In genomic region chr12:117663637-117664036, GRCm38 (mm10) we compare ENCODE assay signal across 13 mouse cellular contexts.
DNase-seq lines count a peak whose midpoint lies in the region; ATAC-seq lines count a peak whose summit lies in the region.
"Had no signal": no experiment of that assay in that cellular context is flagged by ENCODE, and none has a peak within 500 bp of the region (broad histone marks: within the 10 kb centered on the region; RNA-seq: fewer than 3 reads in every experiment).

No protein-coding gene starts in this region.

- no peak overlapping the region for H3K4me3 ChIP-seq in hindbrain, embryonic 10.5 days
- no peak overlapping the region for H3K4me3 ChIP-seq in hindbrain, embryonic 13.5 days
- H3K4me3 ChIP-seq in heart, embryonic 12.5 days, result no peak overlapping the region
- no peak overlapping the region for H3K4me3 ChIP-seq in kidney, embryonic 16.5 days (ENCODE audit: low read length)
- H3K4me3 ChIP-seq in hindbrain, embryonic 14.5 days (replicated peaks; ENCODE audit: low read length), result no peak overlapping the region
- H3K4me3 ChIP-seq: erythroblast, embryonic 14.5 days; hindbrain, embryonic 15.5 days; stomach, embryonic 15.5 days had no signal

- intact Hi-C loops in left cerebral cortex, postnatal 36 days (cut with DNase I), result no loop called here

- H3K9me3 ChIP-seq in hindbrain, embryonic 10.5 days, result no peaks in the 10 kb centered on the region
- no peaks in the 10 kb centered on the region for H3K9me3 ChIP-seq in hindbrain, embryonic 13.5 days
- no peaks in the 10 kb centered on the region for H3K9me3 ChIP-seq in heart, embryonic 12.5 days (replicated peaks)
- no peaks in the 10 kb centered on the region for H3K9me3 ChIP-seq in kidney, embryonic 16.5 days (ENCODE audit: low read length)
- no peaks in the 10 kb centered on the region for H3K9me3 ChIP-seq in hindbrain, embryonic 14.5 days (ENCODE audit: control insufficient read depth, low read length)
- H3K9me3 ChIP-seq: hindbrain, embryonic 15.5 days; stomach, embryonic 15.5 days had no signal

- no peak overlapping the region for H3K4me2 ChIP-seq in hindbrain, embryonic 13.5 days
- no peak overlapping the region for H3K4me2 ChIP-seq in heart, embryonic 12.5 days
- H3K4me2 ChIP-seq in kidney, embryonic 16.5 days (replicated peaks; ENCODE audit: low read depth, low read length), result no peak overlapping the region
- no peak overlapping the region for H3K4me2 ChIP-seq in hindbrain, embryonic 14.5 days (replicated peaks)
- H3K4me2 ChIP-seq: hindbrain, embryonic 15.5 days; stomach, embryonic 15.5 days had no signal

- ATAC-seq in hindbrain, embryonic 13.5 days (ENCODE audit: low FRiP score), result no peak
- ATAC-seq in heart, embryonic 12.5 days (ENCODE audit: insufficient number of reproducible peaks, low FRiP score), result peak; percentile 86
- peak; percentile 78 for ATAC-seq in kidney, embryonic 16.5 days (ENCODE audit: low FRiP score, low TSS enrichment)
- ATAC-seq in hindbrain, embryonic 14.5 days (ENCODE audit: low FRiP score), result no peak
- ATAC-seq: CD4-positive, CD25-positive, alpha-beta regulatory T cell, adult 4 months had no signal

- no peak overlapping the region for H3K9ac ChIP-seq in hindbrain, embryonic 13.5 days
- no peak overlapping the region for H3K9ac ChIP-seq in heart, embryonic 12.5 days
- no peak overlapping the region for H3K9ac ChIP-seq in kidney, embryonic 16.5 days (replicated peaks; ENCODE audit: low read length)
- H3K9ac ChIP-seq in hindbrain, embryonic 14.5 days, result no peak overlapping the region
- H3K9ac ChIP-seq: hindbrain, embryonic 15.5 days; stomach, embryonic 15.5 days had no signal

- H3K27me3 ChIP-seq in hindbrain, embryonic 10.5 days (ENCODE audit: insufficient read depth, poor library complexity, severe bottlenecking), result no peaks in the 10 kb centered on the region
- H3K27me3 ChIP-seq in hindbrain, embryonic 13.5 days, result no peaks in the 10 kb centered on the region
- no peaks in the 10 kb centered on the region for H3K27me3 ChIP-seq in heart, embryonic 12.5 days (replicated peaks)
- no peaks in the 10 kb centered on the region for H3K27me3 ChIP-seq in kidney, embryonic 16.5 days (ENCODE audit: insufficient read depth, low read length)
- no peaks in the 10 kb centered on the region for H3K27me3 ChIP-seq in hindbrain, embryonic 14.5 days (ENCODE audit: control insufficient read depth, insufficient read depth, low read length)
- H3K27me3 ChIP-seq: hindbrain, embryonic 15.5 days; stomach, embryonic 15.5 days had no signal

- H3K36me3 ChIP-seq in hindbrain, embryonic 10.5 days, result no peaks in the 10 kb centered on the region
- no peaks in the 10 kb centered on the region for H3K36me3 ChIP-seq in hindbrain, embryonic 13.5 days
- H3K36me3 ChIP-seq in heart, embryonic 12.5 days, result no peaks in the 10 kb centered on the region
- H3K36me3 ChIP-seq in kidney, embryonic 16.5 days (ENCODE audit: insufficient read depth, low read length), result no peaks in the 10 kb centered on the region
- H3K36me3 ChIP-seq in hindbrain, embryonic 14.5 days (replicated peaks; ENCODE audit: control insufficient read depth, insufficient read depth), result no peaks in the 10 kb centered on the region
- H3K36me3 ChIP-seq: hindbrain, embryonic 15.5 days; stomach, embryonic 15.5 days had no signal

- peaks cover 5% of the 10 kb centered on the region; the same call in 1 of the 2 replicates for H3K4me1 ChIP-seq in hindbrain, embryonic 10.5 days (replicated peaks)
- H3K4me1 ChIP-seq in hindbrain, embryonic 13.5 days (replicated peaks), result peaks cover 4% of the 10 kb centered on the region; the same call in 1 of the 2 replicates
- H3K4me1 ChIP-seq in heart, embryonic 12.5 days (replicated peaks), result peaks cover 33% of the 10 kb centered on the region
- H3K4me1 ChIP-seq in kidney, embryonic 16.5 days (ENCODE audit: insufficient read depth, low read length), result 0 out of 2 replicates have a peak, but pooled peaks cover 4% of the 10 kb centered on the region
- no peaks in the 10 kb centered on the region for H3K4me1 ChIP-seq in hindbrain, embryonic 14.5 days (replicated peaks; ENCODE audit: control insufficient read depth, insufficient read depth, low read length)
- H3K4me1 ChIP-seq: stomach, embryonic 15.5 days had no signal

- DNase-seq in hindbrain, embryonic 10.5 days (ENCODE audit: low spot score), result no peak
- peak; percentile 81 for DNase-seq in lung, postnatal 25 days (ENCODE audit: low spot score)
- DNase-seq in right cerebral cortex, adult 2 months (ENCODE audit: low spot score in 2 of 2), result no peak
- DNase-seq in left cerebral cortex, postnatal 36 days (ENCODE audit: low spot score in 2 of 2), result no peak
- DNase-seq in hindbrain, embryonic 14.5 days (ENCODE audit: low spot score), result no peak
- DNase-seq: cerebellum, postnatal 10 days had no signal

- H3K27ac ChIP-seq in hindbrain, embryonic 10.5 days, result 0 out of 2 replicates have a peak overlapping the region, but pooled peaks have one; percentile 29
- no peak overlapping the region for H3K27ac ChIP-seq in hindbrain, embryonic 13.5 days
- H3K27ac ChIP-seq in heart, embryonic 12.5 days (ENCODE audit: poor library complexity, severe bottlenecking), result peak overlapping the region; percentile 38; the same call in 1 of the 2 replicates
- 0 out of 2 replicates have a peak overlapping the region, but pooled peaks have one; percentile 23 for H3K27ac ChIP-seq in kidney, embryonic 16.5 days (ENCODE audit: low read length)
- H3K27ac ChIP-seq in hindbrain, embryonic 14.5 days, result no peak overlapping the region
- H3K27ac ChIP-seq: hindbrain, embryonic 15.5 days; stomach, embryonic 15.5 days had no signal

- 61% methylated on average over 5 of the region's 5 CpGs for WGBS in hindbrain, embryonic 10.5 days
- WGBS in hindbrain, embryonic 13.5 days, result 68% methylated on average over 5 of the region's 5 CpGs
- WGBS in heart, embryonic 12.5 days, result 43% methylated on average over 5 of the region's 5 CpGs
- WGBS in kidney, embryonic 16.5 days, result 56% methylated on average over 5 of the region's 5 CpGs
- WGBS in hindbrain, embryonic 14.5 days, result 72% methylated on average over 5 of the region's 5 CpGs

Comparison
In these comparisons a context has a peak if more than half of its experiments do, and no peak if none do; other contexts are left out.
1. H3K27ac ChIP-seq: peak in hindbrain, embryonic 10.5 days (single experiment), heart, embryonic 12.5 days (single experiment) and kidney, embryonic 16.5 days (single experiment); none in hindbrain, embryonic 13.5 days (single experiment) and hindbrain, embryonic 14.5 days (single experiment).
2. ATAC-seq: peak in heart, embryonic 12.5 days (single experiment) and kidney, embryonic 16.5 days (single experiment); none in hindbrain, embryonic 13.5 days (single experiment) and hindbrain, embryonic 14.5 days (single experiment).